Mouse (Mus musculus) CH12.LX (cell line): ENCODE data around the gene Dnajc8. TPM values are rescaled to one million over a fixed set of nuclear protein-coding genes. Genes with fewer than 3 reads are reported as not detected.

ENCODE experiments used
- DNase-seq: peaks from one replicate; pipeline ENCODE4 v3.0.0-alpha.2; 2013; ENCODE audit errors: extremely low read depth
- H3K27ac ChIP-seq: 2 replicates; pipeline ENCODE4 v1.5.1; 2012; ENCODE audit warnings: low read depth, mild to moderate bottlenecking, control low read depth, moderate library complexity; ENCODE audit not compliant: insufficient read depth
- H3K27me3 ChIP-seq: replicated peaks from 2 replicates; pipeline ENCODE3; 2012; ENCODE audit warnings: inconsistent platforms
- H3K36me3 ChIP-seq, 2 experiments: replicated peaks in 1 of 2; 2 replicates each; pipeline versions ENCODE3 to v1.6.1; 2012; ENCODE audit warnings: inconsistent platforms in 1 of 2, low read length in 1 of 2, mild to moderate bottlenecking in 1 of 2, mixed read lengths in 1 of 2, moderate library complexity in 1 of 2; ENCODE audit not compliant: control insufficient read depth in 1 of 2, insufficient read depth in 1 of 2
- H3K4me1 ChIP-seq, 2 experiments: 2 replicates each; pipeline ENCODE4 v1.6.1; 2012; ENCODE audit warnings: inconsistent platforms in 1 of 2, moderate library complexity in 1 of 2; ENCODE audit not compliant: insufficient read depth in 2 of 2, control insufficient read depth in 1 of 2
- H3K4me2 ChIP-seq: 2 replicates; pipeline ENCODE4 v1.6.1; 2012; ENCODE audit warnings: low read depth, mild to moderate bottlenecking, control low read depth; ENCODE audit not compliant: poor library complexity, insufficient read depth, severe bottlenecking
- H3K4me3 ChIP-seq, 3 experiments: fragments of 150-350 bp in 1 of 3; sonication (generic) in 1 of 3; replicated peaks in 1 of 3; 2 replicates each; pipeline versions ENCODE3 to v1.5.1; 2011 to 2012; ENCODE audit warnings: low read depth in 2 of 3, low read length in 2 of 3, mild to moderate bottlenecking in 2 of 3, moderate library complexity in 2 of 3, control low read depth in 1 of 3, improper control_type of control experiment in 1 of 3, inconsistent platforms in 1 of 3, mixed read lengths in 1 of 3; ENCODE audit not compliant: poor library complexity in 1 of 3
- H3K79me2 ChIP-seq: replicated peaks from 2 replicates; pipeline ENCODE4 v1.6.1; 2012; ENCODE audit warnings: mild to moderate bottlenecking, moderate library complexity; ENCODE audit not compliant: control insufficient read depth, poor library complexity, insufficient read depth, severe bottlenecking; ENCODE audit errors: extremely low read depth
- H3K9ac ChIP-seq: 2 replicates; pipeline ENCODE4 v1.6.1; 2012; ENCODE audit warnings: low read depth, mild to moderate bottlenecking, control low read depth, moderate library complexity; ENCODE audit not compliant: insufficient read depth
- H3K9me3 ChIP-seq: replicated peaks from 2 replicates; pipeline ENCODE3; 2012; ENCODE audit warnings: low read length, inconsistent platforms, mixed read lengths
- BHLHE40 ChIP-seq: IDR thresholded peaks from 2 replicates; pipeline ENCODE4 v1.6.1; 2011; ENCODE audit warnings: mild to moderate bottlenecking, low read depth, low read length, improper control_type of control experiment
- EP300 ChIP-seq: IDR thresholded peaks from 2 replicates; pipeline ENCODE4 v1.6.1; 2011; ENCODE audit warnings: low read length, improper control_type of control experiment
- JUN ChIP-seq: IDR thresholded peaks from 2 replicates; pipeline ENCODE4 v1.6.1; 2011; ENCODE audit warnings: low read depth, mild to moderate bottlenecking, low read length, improper control_type of control experiment, moderate library complexity; ENCODE audit not compliant: insufficient read depth
- JUND ChIP-seq: conservative IDR thresholded peaks from 2 replicates; pipeline ENCODE4 v1.6.1; 2011; ENCODE audit warnings: low read depth, low read length, improper control_type of control experiment
- MAX ChIP-seq: IDR thresholded peaks from 2 replicates; pipeline ENCODE4 v1.6.1; 2011; ENCODE audit warnings: low read length, improper control_type of control experiment
- MYC ChIP-seq: IDR thresholded peaks from 2 replicates; pipeline ENCODE4 v1.6.1; 2011; ENCODE audit warnings: low read depth, mild to moderate bottlenecking, improper control_type of control experiment, low read length
- NELFE ChIP-seq: IDR thresholded peaks from 2 replicates; pipeline ENCODE4 v1.6.1; 2011; ENCODE audit warnings: low read depth, low read length, improper control_type of control experiment
- RCOR1 ChIP-seq: conservative IDR thresholded peaks from 2 replicates; pipeline ENCODE4 v1.6.1; 2012; ENCODE audit warnings: low read depth, mild to moderate bottlenecking, inconsistent platforms, low read length, improper control_type of control experiment
- SIN3A ChIP-seq: IDR thresholded peaks from 2 replicates; pipeline ENCODE4 v1.6.1; 2012; ENCODE audit warnings: low read length, improper control_type of control experiment, inconsistent platforms
- TCF12 ChIP-seq: IDR thresholded peaks from 2 replicates; pipeline ENCODE4 v1.6.1; 2014; ENCODE audit warnings: low read depth, mild to moderate bottlenecking, inconsistent platforms, low read length, improper control_type of control experiment
- USF1 ChIP-seq: IDR thresholded peaks from 2 replicates; pipeline ENCODE4 v1.6.1; 2014; ENCODE audit warnings: low read depth, mild to moderate bottlenecking, inconsistent platforms, low read length, improper control_type of control experiment
- USF2 ChIP-seq: conservative IDR thresholded peaks from 2 replicates; pipeline ENCODE4 v1.6.1; 2011; ENCODE audit warnings: low read depth, low read length, improper control_type of control experiment
- ZKSCAN1 ChIP-seq: IDR thresholded peaks from 2 replicates; pipeline ENCODE4 v1.6.1; 2012; ENCODE audit warnings: low read depth, inconsistent platforms, low read length, improper control_type of control experiment, borderline replicate concordance
- ZMIZ1 ChIP-seq: IDR thresholded peaks from 2 replicates; pipeline ENCODE4 v1.6.1; 2012; ENCODE audit warnings: low read depth, mild to moderate bottlenecking, inconsistent platforms, low read length, improper control_type of control experiment
- dilution Hi-C: fragments of 300-500 bp; cut with MboI; formaldehyde crosslinking; loops from 2 replicates; pipeline ENCODE4 v1.14.3; 2020; ENCODE audit warnings: low sequenced_read_pairs; ENCODE audit not compliant: extremely low pct_unique_long_range_greater_than_20kb, extremely low pct_ligation_motif_present
- in situ Hi-C: fragments of 300-500 bp; cut with MboI; formaldehyde crosslinking; loops from 3 replicates; pipeline ENCODE4 v1.14.3; 2019; ENCODE audit warnings: low sequenced_read_pairs, low pct_ligation_motif_present, low pct_unique_long_range_greater_than_20kb, mixed read lengths
- polyA plus RNA-seq: library from polyadenylated mRNA; unstranded; fragments of >175 nt; gene quantifications from 2 replicates; pipeline ENCODE4 v1.2.1, GENCODE M21; 2012; ENCODE audit warnings: low read depth; ENCODE audit not compliant: insufficient read length
- total RNA-seq, 2 experiments: library from RNA; depleted of rRNA; stranded (reverse); fragments of 300-350 nt in 1 of 2; fragments of >200 nt in 1 of 2; gene quantifications; 2 replicates each; pipeline ENCODE4 v1.2.3; 2012 to 2014

Dnajc8 gene
- total and polyA plus RNA-seq, 3 experiments: 117 to 319 (median 187) TPM

DNA sequence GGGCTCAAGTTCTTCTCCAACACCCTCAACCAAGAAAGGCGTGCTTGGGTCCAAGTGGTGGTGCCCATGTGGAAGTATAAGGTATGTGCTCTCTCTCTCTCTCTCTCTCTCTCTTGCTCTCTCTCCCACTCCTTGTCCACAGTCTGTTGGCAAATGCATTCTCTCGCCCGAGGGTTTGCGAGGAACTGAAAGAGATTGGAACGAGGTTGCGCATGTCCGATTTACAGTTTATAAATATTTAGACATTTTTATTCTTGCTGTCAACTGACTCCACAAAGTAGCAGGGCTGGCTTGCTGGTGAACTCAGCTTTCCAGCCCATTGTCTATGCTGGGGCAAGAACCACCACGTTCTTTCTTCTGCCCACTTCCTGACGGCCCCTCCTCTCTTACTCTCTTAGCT is 35.8 kb downstream of the Dnajc8 start:
- no peak overlapping the region for H3K27ac ChIP-seq
- no peak for DNase-seq
- H3K79me2 ChIP-seq: no peaks in the 10 kb centered on the region
- H3K36me3 ChIP-seq: peaks cover 0 to 2% of the 10 kb centered on the region in 2 experiments
- H3K4me3 ChIP-seq: no peak overlapping the region
- no peak overlapping the region for H3K4me2 ChIP-seq
- H3K9ac ChIP-seq: no peak overlapping the region
- peaks cover 3 to 4% of the 10 kb centered on the region in 2 experiments; a peak in 1 of 4 replicates for H3K4me1 ChIP-seq
- TF ChIP-seq USF2 (no peak), SIN3A (no peak), USF1 (no peak), JUN (no peak), EP300 (no peak), NELFE (no peak), JUND (no peak), TCF12 (no peak), ZMIZ1 (no peak), BHLHE40 (no peak)
- dilution Hi-C loops (no loop called here), in situ Hi-C loops (no loop called here)
- peaks cover 4% of the 10 kb centered on the region for H3K9me3 ChIP-seq
- no peaks in the 10 kb centered on the region for H3K27me3 ChIP-seq

DNA sequence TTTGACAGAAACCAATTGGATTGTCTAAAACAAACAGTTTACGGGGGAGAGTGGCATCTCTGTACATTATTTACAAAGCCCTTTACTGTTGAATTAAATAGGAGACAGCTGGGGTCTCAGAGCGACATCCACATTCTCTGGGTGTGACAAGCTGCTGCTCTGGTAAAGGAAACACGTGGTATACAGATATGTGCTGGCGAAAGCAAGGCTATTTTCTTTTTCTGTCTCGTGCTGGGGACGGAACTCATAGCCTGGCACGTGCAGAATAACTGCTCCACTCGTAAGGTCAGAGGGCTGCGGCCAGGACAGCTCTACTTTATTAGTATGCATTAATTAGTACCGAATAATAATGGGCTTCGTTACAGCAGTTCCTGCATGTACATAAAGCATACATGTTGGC is 38.0 kb downstream of the Dnajc8 start:
- TF ChIP-seq MAX: peak; percentile 59; the same call in 1 of the 2 replicates
- no peak for TF ChIP-seq RCOR1
- 0 out of 2 replicates have a peak, but pooled peaks have one; percentile 25 for TF ChIP-seq MYC
- no peak for TF ChIP-seq ZKSCAN1
- TF ChIP-seq BHLHE40: peak; percentile 94
- TF ChIP-seq, all 38 proteins: peak for 3
- in situ Hi-C loops: no loop called here
- no peaks in the 10 kb centered on the region for H3K27me3 ChIP-seq
- no peaks in the 10 kb centered on the region for H3K79me2 ChIP-seq
- no peak for DNase-seq
- H3K27ac ChIP-seq: no peak overlapping the region
- no peak overlapping the region for H3K4me3 ChIP-seq
- H3K9me3 ChIP-seq: peaks cover 4% of the 10 kb centered on the region
- peak overlapping the region; percentile 21; the same call in 1 of the 2 replicates for H3K4me2 ChIP-seq
- dilution Hi-C loops: no loop called here
- H3K9ac ChIP-seq: no peak overlapping the region
- peaks cover 0 to 3% of the 10 kb centered on the region in 2 experiments; a peak in 1 of 4 replicates for H3K4me1 ChIP-seq
- peaks cover 0 to 2% of the 10 kb centered on the region in 2 experiments for H3K36me3 ChIP-seq
